11 mouse cellular contexts compared by ENCODE assay signal in genomic region chr12:40458977-40459376, GRCm38 (mm10). TPM values are rescaled to one million over a fixed set of nuclear protein-coding genes. Genes with fewer than 3 reads are reported as not detected.
DNase-seq lines count a peak whose midpoint lies in the region; TF ChIP-seq lines count a peak whose summit lies in the region.
"Had no signal": no experiment of that assay in that cellular context is flagged by ENCODE, and none has a peak within 500 bp of the region (broad histone marks: within the 10 kb centered on the region; RNA-seq: fewer than 3 reads in every experiment).

No protein-coding gene starts in this region.

- H3K9ac ChIP-seq in heart, adult 2 months (ENCODE audit: low read depth, low read length), result no peak overlapping the region
- H3K9ac ChIP-seq: embryonic facial prominence, embryonic 13.5 days; midbrain, embryonic 12.5 days had no signal

- peak; percentile 84 for TF ChIP-seq EP300 in heart, adult 2 months (IDR thresholded peaks at IDR 0.05; ENCODE audit: insufficient read depth, low read depth, low read length)

- H3K27me3 ChIP-seq in heart, adult 2 months (ENCODE audit: control insufficient read depth, insufficient read depth, low read length), result no peaks in the 10 kb centered on the region
- H3K27me3 ChIP-seq: embryonic facial prominence, embryonic 13.5 days; midbrain, embryonic 12.5 days had no signal

- no peak overlapping the region for H3K4me3 ChIP-seq in gastrocnemius, adult 2 months
- no peak overlapping the region for H3K4me3 ChIP-seq in heart, adult 2 months
- H3K4me3 ChIP-seq: embryonic facial prominence, embryonic 13.5 days; midbrain, embryonic 12.5 days had no signal

- peaks cover 25% of the 10 kb centered on the region for H3K4me1 ChIP-seq in heart, adult 2 months (ENCODE audit: control insufficient read depth, insufficient read depth, low read length)

- peak; percentile 45; the same call in 1 of the 2 replicates for TF ChIP-seq POLR2A in heart, adult 2 months (IDR thresholded peaks at IDR 0.05; ENCODE audit: insufficient read depth, low read depth, low read length)

- no peak for DNase-seq in gastrocnemius, adult 2 months
- DNase-seq in gastrocnemius, adult 8-10 months (ENCODE audit: low spot score in 2 of 2), result no peak
- peak; percentile 49 to 73 for DNase-seq in heart, adult 2 months
- DNase-seq in kidney, adult 8-10 months, result peak; percentile 58 to 70
- peak; percentile 70 for DNase-seq in lung, postnatal 25 days (ENCODE audit: low spot score)
- DNase-seq in frontal cortex, postnatal 10 days (ENCODE audit: low spot score in 2 of 2), result no peak
- no peak for DNase-seq in testis, postnatal 10 days (ENCODE audit: low spot score)
- DNase-seq in thymus, postnatal 0 days (ENCODE audit: low spot score), result no peak
- DNase-seq: B cell, adult 2 months had no signal

- peaks cover 10% of the 10 kb centered on the region for H3K36me3 ChIP-seq in heart, adult 2 months (ENCODE audit: control insufficient read depth, insufficient read depth, low read length)
- H3K36me3 ChIP-seq: embryonic facial prominence, embryonic 13.5 days; midbrain, embryonic 12.5 days had no signal

- no peak for TF ChIP-seq CTCF in gastrocnemius, adult 2 months (IDR thresholded peaks at IDR 0.05)
- no peak for TF ChIP-seq CTCF in heart, adult 2 months (IDR thresholded peaks at IDR 0.05)

- H3K27ac ChIP-seq in gastrocnemius, adult 2 months, result peak overlapping the region; percentile 81
- H3K27ac ChIP-seq in heart, adult 2 months, result peak overlapping the region; percentile 88
- H3K27ac ChIP-seq: embryonic facial prominence, embryonic 13.5 days; midbrain, embryonic 12.5 days had no signal

- intact Hi-C loops in gastrocnemius, adult 2 months (cut with DNase I), result no loop called here
- intact Hi-C loops in heart, adult 2 months (cut with DNase I), result loop anchor here (1.0 kb wide), 1 partner anchor 12 kb away; no protein-coding TSS in a partner anchor

- WGBS in heart, adult 2 months, result 47% methylated on average over 3 of the region's 3 CpGs

- H3K79me2 ChIP-seq in heart, adult 2 months (replicated peaks; ENCODE audit: control insufficient read depth, insufficient read depth, low read length), result no peaks in the 10 kb centered on the region

RNA-seq across cellular contexts. Expression of gene Dock4, which starts 13.2 kb away (rescaled TPM):
- 10 to 100 TPM; 13.9 to 14.8 TPM for total RNA-seq in gastrocnemius, adult 2 months (2021)
- total RNA-seq in gastrocnemius, adult 8-10 months (2022), result 10 to 100 TPM in 2 of 4 experiments, 1 to 10 TPM in 2; 7.9 to 11.6 (median 9.4) TPM
- 10 to 100 TPM; 11.2 to 13.6 TPM for total RNA-seq in heart, adult 2 months (2021)
- 4.3 and 7.5 TPM in 2 replicates for polyA plus RNA-seq in heart, adult 2 months (2012; rRNA removed)
- polyA plus RNA-seq in thymus, postnatal 0 days (2015; fragmentation: Nextera tagmentation; extraction: Ambion mirVana), result 0.91 and 1.2 TPM in 2 replicates

RNA-seq across cellular contexts. Expression of gene Zfp277, which starts 13.3 kb away (rescaled TPM):
- total RNA-seq in gastrocnemius, adult 2 months (2021), result 1 to 10 TPM; 8.5 to 8.6 TPM
- total RNA-seq in gastrocnemius, adult 8-10 months (2022), result 1 to 10 TPM; 7.0 to 8.7 (median 8.0) TPM
- total RNA-seq in heart, adult 2 months (2021), result 10 to 100 TPM; 10.6 to 10.9 TPM
- polyA plus RNA-seq in heart, adult 2 months (2012; rRNA removed), result 5.2 and 8.5 TPM in 2 replicates
- polyA plus RNA-seq in thymus, postnatal 0 days (2015; fragmentation: Nextera tagmentation; extraction: Ambion mirVana), result 27.9 and 28.9 TPM in 2 replicates

Comparison
In these comparisons a context has a peak if more than half of its experiments do, and no peak if none do; other contexts are left out.
1. DNase-seq: peak in heart, adult 2 months (2 of 2), kidney, adult 8-10 months (2 of 2) and lung, postnatal 25 days (single experiment); none in gastrocnemius, adult 2 months (single experiment), gastrocnemius, adult 8-10 months (0 of 2), frontal cortex, postnatal 10 days (0 of 2), testis, postnatal 10 days (single experiment) and thymus, postnatal 0 days (single experiment).